Mouse (Mus musculus): Measurements from ENCODE around the gene Ugt1a2. TPM values are rescaled to one million over a fixed set of nuclear protein-coding genes. Genes with fewer than 3 reads are reported as not detected.

The Ugt1a2 gene
- total and polyA plus RNA-seq, 2 experiments from 2014 or later, result not detected

DNA sequence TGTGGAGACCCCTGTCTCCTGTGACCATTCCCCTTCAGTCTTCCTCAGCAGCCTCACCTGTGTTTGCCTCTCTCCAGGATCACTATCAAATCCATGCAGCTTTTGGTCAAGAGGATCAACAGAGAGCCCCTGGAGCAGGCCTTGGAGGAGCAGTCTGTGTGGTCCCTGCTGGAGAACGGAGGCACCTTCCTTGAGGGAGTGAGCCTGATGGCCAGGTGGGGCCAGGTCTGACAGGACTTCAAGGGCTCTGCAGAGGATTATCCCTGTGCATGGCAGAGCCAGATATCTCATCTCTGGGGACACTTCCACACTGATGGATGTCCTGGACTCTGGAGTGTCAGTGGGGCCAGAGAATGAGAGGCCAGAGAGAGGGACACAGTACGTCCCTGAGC lies 55.1 kb downstream of the Ugt1a2 start:
- ATAC-seq (ENCODE audit: low FRiP score) (no peak), DNase-seq (ENCODE audit: low spot score) (no peak)
- Histone ChIP-seq H3K4me2 (ENCODE audit: low read depth, low read length, poor library complexity, severe bottlenecking) (no peak overlapping the region), H3K27ac (ENCODE audit: low read depth, low read length) (no peak overlapping the region), H3K9ac (replicated peaks; ENCODE audit: low read length, poor library complexity, severe bottlenecking) (no peak overlapping the region), H3K36me3 (ENCODE audit: insufficient read depth, low read length) (peaks cover 13% of the 10 kb centered on the region), H3K27me3 (ENCODE audit: insufficient read depth, low read length) (no peaks in the 10 kb centered on the region), H3K4me3 (ENCODE audit: low read depth, low read length) (no peak overlapping the region), H3K9me3 (ENCODE audit: low read length) (peaks cover 82% of the 10 kb centered on the region), H3K4me1 (ENCODE audit: insufficient read depth, low read length) (no peaks in the 10 kb centered on the region)
- TF ChIP-seq CTCF (IDR thresholded peaks at IDR 0.05), result no peak
- 60% methylated on average over 2 of the region's 2 CpGs for whole genome bisulfite sequencing

DNA sequence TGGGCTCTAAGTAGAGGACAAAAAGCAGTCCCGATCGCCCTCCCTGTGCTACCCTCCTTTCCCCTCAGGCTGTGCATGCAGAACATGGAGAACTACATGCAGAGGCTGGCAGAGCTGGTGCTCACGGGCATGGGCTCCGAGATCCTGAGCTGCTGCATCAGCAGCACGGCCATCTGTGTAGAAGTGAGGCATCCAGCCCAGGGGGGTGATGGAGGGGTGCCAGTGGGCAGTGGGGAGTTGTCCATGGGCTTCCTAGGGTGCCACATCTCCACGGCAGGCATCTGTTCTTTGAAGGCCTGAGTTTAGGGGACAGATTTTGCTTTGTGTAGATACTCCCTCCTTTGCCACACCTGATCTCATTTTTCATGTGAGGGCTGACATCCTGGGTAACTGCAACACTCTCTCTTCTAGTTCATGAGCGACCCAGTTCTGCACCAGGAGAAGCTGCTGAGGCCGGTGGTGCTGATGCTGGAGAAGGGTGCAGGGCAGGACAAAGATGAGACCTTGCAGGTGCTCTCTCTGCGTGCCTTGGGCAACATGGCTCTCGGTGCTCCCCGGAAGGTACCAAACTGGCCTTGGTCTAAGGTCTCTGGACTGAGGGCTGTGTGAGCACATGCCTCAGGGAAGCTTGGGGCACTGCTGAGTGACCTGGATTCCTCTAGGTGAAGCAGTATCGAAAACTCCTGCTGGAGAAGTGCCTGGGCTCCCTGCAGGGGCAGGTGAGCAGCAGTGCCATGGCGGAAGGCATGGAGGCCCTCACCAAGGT lies 55.8 kb downstream of the Ugt1a2 start:
- no peak overlapping the region for H3K4me2 ChIP-seq (ENCODE audit: low read depth, low read length, poor library complexity, severe bottlenecking)
- TF ChIP-seq CTCF (IDR thresholded peaks at IDR 0.05), result no peak
- H3K4me1 ChIP-seq (ENCODE audit: insufficient read depth, low read length), result no peaks in the 10 kb centered on the region
- 80% methylated on average over 13 of the region's 13 CpGs for WGBS
- H3K9me3 ChIP-seq (ENCODE audit: low read length), result peaks cover 74% of the 10 kb centered on the region
- no peak overlapping the region for H3K9ac ChIP-seq (replicated peaks; ENCODE audit: low read length, poor library complexity, severe bottlenecking)
- H3K27ac ChIP-seq (ENCODE audit: low read depth, low read length), result no peak overlapping the region
- peaks cover 20% of the 10 kb centered on the region for H3K36me3 ChIP-seq (ENCODE audit: insufficient read depth, low read length)
- no peak overlapping the region for H3K4me3 ChIP-seq (ENCODE audit: low read depth, low read length)
- no peaks in the 10 kb centered on the region for H3K27me3 ChIP-seq (ENCODE audit: insufficient read depth, low read length)
- ATAC-seq (ENCODE audit: low FRiP score) (no peak), DNase-seq (ENCODE audit: low spot score) (no peak)

DNA sequence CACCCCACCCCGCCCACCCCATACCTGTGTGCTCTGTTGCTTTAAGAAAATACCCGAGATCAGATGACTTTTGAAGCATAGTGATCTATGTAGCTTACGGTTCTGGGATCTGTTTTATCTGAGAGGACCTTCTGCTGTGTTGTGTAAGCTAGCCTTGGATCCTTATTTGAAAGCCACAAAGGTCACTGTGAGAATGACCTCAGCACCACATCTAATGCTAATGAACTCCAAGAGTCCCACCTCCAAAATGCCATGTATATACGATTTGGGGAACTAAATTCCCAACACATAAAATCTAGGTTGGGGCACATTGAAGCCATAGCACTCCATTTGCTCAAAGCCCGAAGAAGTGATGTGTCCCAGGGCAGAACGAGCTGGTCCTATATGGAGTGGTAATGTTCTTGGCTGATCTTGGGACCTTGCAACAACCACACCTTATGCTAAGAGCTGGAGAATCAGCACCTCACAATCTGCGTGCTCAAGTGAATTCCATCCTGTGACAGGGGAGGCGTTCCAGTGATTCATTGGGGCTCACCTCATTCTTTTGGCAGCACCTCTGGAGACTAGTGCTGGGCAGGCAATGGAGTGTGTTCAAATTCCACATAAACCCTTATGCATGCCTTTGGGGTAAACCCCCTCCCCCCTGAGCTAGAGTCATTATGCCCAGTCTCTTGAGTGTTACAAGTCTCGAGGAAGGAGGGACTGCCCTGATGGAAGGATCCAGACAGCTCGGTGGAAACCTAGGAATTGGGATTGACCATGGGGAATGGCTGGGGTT lies 56.7 kb downstream of the Ugt1a2 start:
- no peak overlapping the region for H3K4me3 ChIP-seq (ENCODE audit: low read depth, low read length)
- H3K4me1 ChIP-seq (ENCODE audit: insufficient read depth, low read length), result no peaks in the 10 kb centered on the region
- peaks cover 30% of the 10 kb centered on the region for H3K36me3 ChIP-seq (ENCODE audit: insufficient read depth, low read length)
- H3K9ac ChIP-seq (replicated peaks; ENCODE audit: low read length, poor library complexity, severe bottlenecking), result no peak overlapping the region
- DNase-seq (ENCODE audit: low spot score) (no peak), ATAC-seq (ENCODE audit: low FRiP score) (no peak)
- no peak overlapping the region for H3K27ac ChIP-seq (ENCODE audit: low read depth, low read length)
- H3K27me3 ChIP-seq (ENCODE audit: insufficient read depth, low read length), result no peaks in the 10 kb centered on the region
- no peak overlapping the region for H3K4me2 ChIP-seq (ENCODE audit: low read depth, low read length, poor library complexity, severe bottlenecking)
- peaks cover 68% of the 10 kb centered on the region for H3K9me3 ChIP-seq (ENCODE audit: low read length)
- TF ChIP-seq CTCF (IDR thresholded peaks at IDR 0.05), result no peak
- WGBS, result 80% methylated on average over 10 of the region's 10 CpGs

DNA sequence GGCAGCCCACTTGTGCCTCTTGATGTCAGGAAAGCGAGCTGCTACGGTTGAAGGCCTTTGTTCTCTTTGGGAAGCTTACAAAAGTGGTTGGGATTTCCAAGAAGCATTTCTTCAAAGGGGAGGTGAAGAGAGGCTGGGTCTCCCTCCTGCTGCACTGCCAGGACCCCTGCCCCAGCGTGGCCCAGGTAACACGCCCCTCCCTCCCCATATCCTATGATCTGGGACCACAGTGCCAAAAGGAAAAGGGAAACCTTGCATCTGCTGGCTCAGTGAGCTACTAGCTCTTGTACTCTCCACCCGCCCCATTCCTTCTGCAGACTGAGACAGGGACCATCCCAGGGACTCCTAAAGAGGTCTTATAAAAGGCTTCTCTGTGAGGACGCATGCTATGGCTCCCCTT lies 57.3 kb downstream of the Ugt1a2 start:
- no peak for DNase-seq (ENCODE audit: low spot score)
- Histone ChIP-seq H3K4me3 (ENCODE audit: low read depth, low read length) (no peak overlapping the region), H3K36me3 (ENCODE audit: insufficient read depth, low read length) (peaks cover 36% of the 10 kb centered on the region), H3K4me2 (ENCODE audit: low read depth, low read length, poor library complexity, severe bottlenecking) (no peak overlapping the region), H3K4me1 (ENCODE audit: insufficient read depth, low read length) (no peaks in the 10 kb centered on the region), H3K27me3 (ENCODE audit: insufficient read depth, low read length) (no peaks in the 10 kb centered on the region), H3K9ac (replicated peaks; ENCODE audit: low read length, poor library complexity, severe bottlenecking) (no peak overlapping the region), H3K9me3 (ENCODE audit: low read length) (peaks cover 62% of the 10 kb centered on the region), H3K27ac (ENCODE audit: low read depth, low read length) (no peak overlapping the region)
- no peak for TF ChIP-seq CTCF (IDR thresholded peaks at IDR 0.05)
- WGBS, result 82% methylated on average over 6 of the region's 6 CpGs
- ATAC-seq (ENCODE audit: low FRiP score), result no peak

DNA sequence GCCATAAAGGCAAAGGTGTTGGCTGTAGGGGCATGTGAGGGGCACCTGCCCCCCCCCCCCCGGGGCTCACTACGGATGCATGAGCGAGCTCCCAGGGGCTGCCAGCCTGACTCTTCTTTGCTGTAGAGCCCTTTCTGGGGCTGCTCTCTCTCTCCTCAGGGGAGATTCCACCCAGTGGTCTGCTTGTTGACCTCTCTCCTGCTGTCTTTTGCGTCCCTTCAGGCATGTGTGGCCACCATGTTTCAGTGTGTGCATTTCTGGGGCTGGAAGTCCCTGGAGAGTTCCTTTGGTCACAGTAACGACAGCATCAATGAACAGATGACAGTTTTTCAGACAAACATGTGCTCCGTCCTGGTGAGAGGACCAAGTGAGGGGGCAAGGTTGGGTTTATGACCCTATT lies 58.0 kb downstream of the Ugt1a2 start:
- Histone ChIP-seq H3K4me2 (ENCODE audit: low read depth, low read length, poor library complexity, severe bottlenecking) (no peak overlapping the region), H3K4me1 (ENCODE audit: insufficient read depth, low read length) (no peaks in the 10 kb centered on the region), H3K4me3 (ENCODE audit: low read depth, low read length) (no peak overlapping the region), H3K36me3 (ENCODE audit: insufficient read depth, low read length) (peaks cover 42% of the 10 kb centered on the region), H3K27me3 (ENCODE audit: insufficient read depth, low read length) (no peaks in the 10 kb centered on the region), H3K27ac (ENCODE audit: low read depth, low read length) (no peak overlapping the region), H3K9me3 (ENCODE audit: low read length) (peaks cover 55% of the 10 kb centered on the region), H3K9ac (replicated peaks; ENCODE audit: low read length, poor library complexity, severe bottlenecking) (no peak overlapping the region)
- WGBS, result 68% methylated on average over 6 of the region's 6 CpGs
- ATAC-seq (ENCODE audit: low FRiP score) (no peak), DNase-seq (ENCODE audit: low spot score) (no peak)
- TF ChIP-seq CTCF (IDR thresholded peaks at IDR 0.05), result no peak

All from midbrain, postnatal 0 days (tissue).